Mouse (Mus musculus) lung, embryonic 16.5 days (tissue): ENCODE measurements at regions not wholly inside any gene's neighbourhood (a gene's known extent, or its start where the extent isn't known, plus 50 kb on each side); places are given as distances from the start of the nearest gene placed in this dataset.
A peak's percentile ranks its signal among the peaks of the same experiment; 100 is the strongest.

Experiments used
- ATAC-seq: fragments of 200-750 bp; cut with Nextera tagmentation; 2 replicates; pipeline ENCODE4 v1.8.0; 2017; ENCODE audit warnings: low read depth, mild to moderate bottlenecking, moderate library complexity
- H3K27ac ChIP-seq: fragments of 300-500 bp; sonication (generic); 2 replicates; pipeline ENCODE4 v1.5.1; 2014; ENCODE audit warnings: mild to moderate bottlenecking, control low read depth, low read length
- H3K27me3 ChIP-seq: fragments of 300-500 bp; sonication (generic); 2 replicates; pipeline ENCODE4 v1.6.1; 2014; ENCODE audit warnings: low read depth, low read length, mixed read lengths; ENCODE audit not compliant: control insufficient read depth, insufficient read depth
- H3K36me3 ChIP-seq: fragments of 300-500 bp; sonication (generic); 2 replicates; pipeline ENCODE4 v1.6.1; 2014; ENCODE audit warnings: low read length; ENCODE audit not compliant: control insufficient read depth, insufficient read depth
- H3K4me1 ChIP-seq: fragments of 300-500 bp; sonication (generic); replicated peaks from 2 replicates; pipeline ENCODE4 v1.6.1; 2014; ENCODE audit warnings: low read length, mixed read lengths; ENCODE audit not compliant: control insufficient read depth, insufficient read depth
- H3K4me2 ChIP-seq: fragments of 300-500 bp; sonication (generic); 2 replicates; pipeline ENCODE4 v1.6.1; 2014; ENCODE audit warnings: low read depth, low read length, control low read depth
- H3K4me3 ChIP-seq: fragments of 300-500 bp; sonication (generic); 2 replicates; pipeline ENCODE4 v1.5.1; 2014; ENCODE audit warnings: mild to moderate bottlenecking, low read length, control low read depth
- H3K9ac ChIP-seq: fragments of 300-500 bp; sonication (generic); 2 replicates; pipeline ENCODE4 v1.6.1; 2014; ENCODE audit warnings: low read length, control low read depth
- H3K9me3 ChIP-seq: fragments of 300-500 bp; sonication (generic); 2 replicates; pipeline ENCODE4 v1.6.1; 2016; ENCODE audit warnings: low read length; ENCODE audit not compliant: control insufficient read depth
- WGBS: fragments of 180-500 bp; shearing (Covaris S2); extraction: QIAGEN DNeasy Blood & Tissue Kit; methylation state at CpG from one replicate; pipeline ENCODE4 v1.1.7; 2014; 5-methylcytosine and 5-hydroxymethylcytosine counted together

DNA sequence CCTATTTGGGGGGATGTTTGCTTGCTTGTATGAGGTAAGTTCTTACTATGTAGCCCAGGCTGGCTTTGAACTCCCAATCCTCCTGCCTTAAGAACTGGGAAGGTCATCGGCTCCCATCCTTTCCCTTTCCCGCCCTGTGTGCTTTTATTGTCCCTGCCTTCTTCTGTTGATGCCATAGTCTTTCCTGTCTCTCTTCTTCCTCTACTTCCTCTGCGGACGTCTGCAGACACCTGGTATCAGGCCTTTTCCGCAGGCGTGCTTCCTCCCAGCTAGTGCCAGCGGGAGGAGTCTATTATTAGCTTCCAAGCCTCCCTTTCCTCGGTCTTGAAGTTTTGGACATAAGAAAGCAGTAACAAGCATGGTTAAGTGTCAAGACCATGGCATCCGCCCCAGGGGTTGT is 83.9 kb upstream of the Kit start:
- H3K4me3 ChIP-seq: no peak overlapping the region
- no peaks in the 10 kb centered on the region for H3K9me3 ChIP-seq
- H3K27me3 ChIP-seq: no peaks in the 10 kb centered on the region
- H3K4me1 ChIP-seq: no peaks in the 10 kb centered on the region
- peak overlapping the region; percentile 37 for H3K27ac ChIP-seq
- 72% methylated on average over 9 of the region's 9 CpGs for WGBS
- ATAC-seq: peak; percentile 59
- no peak overlapping the region for H3K4me2 ChIP-seq
- H3K9ac ChIP-seq: no peak overlapping the region
- no peaks in the 10 kb centered on the region for H3K36me3 ChIP-seq

GRCm38 (mm10) chr5:75494143-75494542 is 80.6 kb upstream of the Kit start:
- no peaks in the 10 kb centered on the region for H3K36me3 ChIP-seq
- no peak overlapping the region for H3K27ac ChIP-seq
- ATAC-seq: no peak
- H3K4me3 ChIP-seq: no peak overlapping the region
- whole genome bisulfite sequencing: 61% methylated on average over 10 of the region's 10 CpGs
- H3K27me3 ChIP-seq: peaks cover 4% of the 10 kb centered on the region; the same call in 1 of the 2 replicates
- no peaks in the 10 kb centered on the region for H3K4me1 ChIP-seq
- H3K9me3 ChIP-seq: no peaks in the 10 kb centered on the region
- no peak overlapping the region for H3K9ac ChIP-seq
- no peak overlapping the region for H3K4me2 ChIP-seq

GRCm38 (mm10) chr5:75499053-75499452 is 75.7 kb upstream of the Kit start:
- Histone ChIP-seq H3K9ac (no peak overlapping the region), H3K4me2 (no peak overlapping the region), H3K4me1 (peaks cover 3% of the 10 kb centered on the region; the same call in 1 of the 2 replicates), H3K9me3 (no peaks in the 10 kb centered on the region), H3K27ac (no peak overlapping the region), H3K4me3 (no peak overlapping the region), H3K27me3 (peaks cover 4% of the 10 kb centered on the region; the same call in 1 of the 2 replicates), H3K36me3 (no peaks in the 10 kb centered on the region)
- WGBS: 85% methylated on average over 3 of the region's 3 CpGs
- ATAC-seq: no peak

DNA sequence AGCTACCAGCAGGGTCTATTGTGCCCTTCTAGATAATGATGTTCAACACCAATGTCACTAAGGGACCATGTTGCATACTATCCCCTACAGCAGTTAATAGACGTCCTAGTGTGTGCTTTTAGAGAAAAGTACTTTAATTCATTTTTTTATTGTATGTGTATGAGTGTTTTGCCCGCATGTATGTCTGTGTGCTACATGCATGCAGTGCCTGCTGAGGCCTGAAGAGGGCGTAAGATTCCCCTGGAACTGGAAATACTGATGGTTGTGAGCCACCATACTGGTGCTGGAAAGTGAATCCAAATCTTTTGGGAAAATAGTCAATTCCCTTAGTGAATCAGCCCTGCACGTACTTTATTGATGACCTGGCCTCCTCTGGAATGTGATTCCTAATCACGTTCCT is 75.0 kb upstream of the Kit start:
- H3K9me3 ChIP-seq: no peaks in the 10 kb centered on the region
- no peaks in the 10 kb centered on the region for H3K36me3 ChIP-seq
- no peak overlapping the region for H3K4me2 ChIP-seq
- peaks cover 4% of the 10 kb centered on the region; the same call in 1 of the 2 replicates for H3K27me3 ChIP-seq
- no peak for ATAC-seq
- 85% methylated on average over 5 of the region's 5 CpGs for WGBS
- H3K4me3 ChIP-seq: no peak overlapping the region
- peaks cover 3% of the 10 kb centered on the region; the same call in 1 of the 2 replicates for H3K4me1 ChIP-seq
- H3K27ac ChIP-seq: no peak overlapping the region
- H3K9ac ChIP-seq: no peak overlapping the region

DNA sequence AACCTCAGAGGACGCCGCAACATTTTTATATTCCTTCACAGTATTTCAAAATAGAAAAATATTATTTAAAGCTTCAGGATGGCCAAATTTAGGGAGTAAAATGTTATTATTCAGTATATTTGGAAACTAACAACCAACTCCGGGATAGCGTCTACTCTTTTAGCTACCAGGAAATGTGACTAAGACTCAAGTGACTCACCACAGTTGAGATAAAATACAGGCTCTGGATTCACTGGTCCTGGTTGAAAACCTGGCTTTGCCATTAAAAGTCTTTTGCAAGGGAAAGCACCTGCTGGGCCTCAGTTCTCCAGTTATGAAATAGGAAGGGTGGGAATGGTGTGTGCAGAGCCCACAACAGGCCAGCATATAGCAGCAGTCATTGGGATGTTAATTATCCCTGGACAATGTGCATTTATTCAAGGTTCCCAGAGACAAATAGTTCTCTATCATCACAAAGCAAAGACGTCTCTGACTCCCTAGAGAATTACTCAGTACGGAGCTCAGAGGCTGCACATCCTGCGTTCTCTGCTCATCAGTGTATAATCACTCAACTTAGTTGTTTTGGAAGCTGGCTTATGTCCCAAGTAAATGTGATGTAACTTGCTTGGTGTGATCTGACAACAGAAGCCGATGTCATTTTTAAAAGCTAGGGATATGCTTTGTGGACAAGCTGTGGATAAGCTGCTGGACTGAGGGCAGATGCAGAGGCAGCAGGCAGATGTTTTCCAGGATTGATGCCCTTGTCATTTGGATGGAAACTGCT is 73.9 kb upstream of the Kit start:
- Histone ChIP-seq H3K9ac (no peak overlapping the region), H3K9me3 (no peaks in the 10 kb centered on the region), H3K36me3 (no peaks in the 10 kb centered on the region), H3K4me2 (no peak overlapping the region), H3K27ac (no peak overlapping the region), H3K4me1 (peaks cover 3% of the 10 kb centered on the region; the same call in 1 of the 2 replicates), H3K27me3 (peaks cover 4% of the 10 kb centered on the region; the same call in 1 of the 2 replicates), H3K4me3 (no peak overlapping the region)
- WGBS: 58% methylated on average over 8 of the region's 8 CpGs
- peak; percentile 89 for ATAC-seq

DNA sequence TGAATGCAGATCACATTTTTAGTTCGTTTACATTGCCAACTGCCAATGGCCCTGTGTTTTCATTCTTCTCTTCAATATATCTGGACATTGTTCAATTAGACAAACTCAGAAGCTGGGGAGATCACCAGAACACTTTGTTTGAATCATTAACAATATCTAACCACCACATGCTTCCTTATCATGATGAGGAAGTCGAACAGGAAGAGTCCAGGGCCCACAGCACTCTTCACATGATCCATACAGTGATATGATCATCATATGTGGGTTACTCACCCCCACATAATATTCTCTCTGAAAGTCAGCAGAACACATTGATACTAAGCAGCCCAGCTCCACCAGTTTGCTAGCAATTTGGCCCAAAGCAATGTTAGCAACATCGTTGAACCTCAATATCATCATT is 71.0 kb upstream of the Kit start:
- no peak overlapping the region for H3K4me3 ChIP-seq
- ATAC-seq: no peak
- 73% methylated on average over 3 of the region's 3 CpGs for WGBS

GRCm38 (mm10) chr5:75512521-75513422 is 61.9 kb upstream of the Kit start:
- Histone ChIP-seq H3K27me3 (no peaks in the 10 kb centered on the region), H3K4me2 (no peak overlapping the region), H3K4me3 (no peak overlapping the region), H3K27ac (no peak overlapping the region), H3K4me1 (no peaks in the 10 kb centered on the region), H3K9ac (no peak overlapping the region), H3K9me3 (no peaks in the 10 kb centered on the region), H3K36me3 (no peaks in the 10 kb centered on the region)
- ATAC-seq: no peak
- 82% methylated on average over 20 of the region's 20 CpGs for WGBS

More for the DNA sequence above, 71.0 kb upstream of the Kit start:
- Histone ChIP-seq H3K36me3 (no peaks in the 10 kb centered on the region), H3K27ac (no peak overlapping the region), H3K27me3 (peaks cover 3% of the 10 kb centered on the region; the same call in 1 of the 2 replicates), H3K9ac (no peak overlapping the region), H3K9me3 (no peaks in the 10 kb centered on the region), H3K4me1 (peaks cover 3% of the 10 kb centered on the region; the same call in 1 of the 2 replicates), H3K4me2 (no peak overlapping the region)

DNA sequence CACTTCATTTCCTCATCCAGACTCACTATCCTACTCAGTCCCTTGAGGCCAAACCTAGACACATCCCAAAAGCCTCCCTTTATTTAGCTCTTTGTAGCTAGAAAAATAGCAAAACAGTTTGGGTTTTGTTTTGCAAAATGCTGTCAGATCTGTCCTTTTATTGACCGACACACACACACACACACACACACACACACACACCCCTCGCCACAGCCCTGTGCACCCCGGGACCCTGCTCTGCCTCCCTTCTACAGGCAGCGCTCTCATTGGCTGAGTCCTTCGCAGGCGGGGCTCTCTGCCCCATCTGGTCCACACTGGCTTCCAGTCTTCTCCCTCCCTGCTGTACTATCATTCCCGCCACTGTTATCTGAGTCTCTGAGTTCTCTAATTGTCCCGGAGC is 56.5 kb upstream of the Kit start:
- no peak for ATAC-seq
- Histone ChIP-seq H3K9me3 (no peaks in the 10 kb centered on the region), H3K27me3 (no peaks in the 10 kb centered on the region), H3K36me3 (no peaks in the 10 kb centered on the region), H3K4me1 (no peaks in the 10 kb centered on the region), H3K4me2 (no peak overlapping the region), H3K4me3 (no peak overlapping the region), H3K27ac (no peak overlapping the region), H3K9ac (no peak overlapping the region)
- 41% methylated on average over 8 of the region's 8 CpGs for WGBS

- H3K4me1 ChIP-seq: no peaks in the 10 kb centered on the region
- no peak overlapping the region for H3K4me2 ChIP-seq
- H3K27ac ChIP-seq: no peak overlapping the region
- 91% methylated on average over 4 of the region's 4 CpGs for WGBS
- H3K27me3 ChIP-seq: no peaks in the 10 kb centered on the region
- no peaks in the 10 kb centered on the region for H3K36me3 ChIP-seq
- no peak overlapping the region for H3K9ac ChIP-seq
- H3K9me3 ChIP-seq: no peaks in the 10 kb centered on the region
- no peak for ATAC-seq
- H3K4me3 ChIP-seq: no peak overlapping the region
Measured at GRCm38 (mm10) chr5:75523041-75523678, 51.6 kb upstream of the Kit start.
